Mouse (Mus musculus) layer of hippocampus, postnatal 10 days (tissue): Measurements from ENCODE around the gene Kcnh1. TPM values are rescaled to one million over a fixed set of nuclear protein-coding genes. Genes with fewer than 3 reads are reported as not detected.
A peak's percentile ranks its signal among the peaks of the same experiment; 100 is the strongest.

ENCODE experiments used
- DNase-seq, 2 experiments: peaks; one replicate each; pipeline ENCODE4 v3.0.0; 2021; ENCODE audit warnings: low spot score in 2 of 2
- long read RNA-seq: library from polyadenylated mRNA; stranded (forward); transcript quantifications from one replicate; pipeline ENCODE4 v2.0.0, GENCODE M21; 2023
- total RNA-seq, 2 experiments: library from RNA; stranded (reverse); gene quantifications; 2 replicates each; pipeline ENCODE4 v1.2.3; 2021

Kcnh1 gene
- 10 to 100 TPM; 15.3 to 16.2 TPM for total RNA-seq
- long read RNA-seq, full-length matches to known transcripts = 1 of 4 reads
- long read RNA-seq, partial matches to known transcripts = 0 of 4 reads
- long read RNA-seq, other reads (novel, unspliced or antisense) = 3 of 4 reads

- peak; percentile 95 to 98 for DNase-seq
Observed at GRCm38 (mm10) chr1:192190508-192191321, at the start of gene Kcnh1. Gene Kcnh1 (plus strand): TSS chr1:192190774.

- no peak for DNase-seq
Observed at GRCm38 (mm10) chr1:192151179-192151578, 39.4 kb upstream of the Kcnh1 start.

- no peak for DNase-seq
Observed at GRCm38 (mm10) chr1:192171477-192171876, 19.1 kb upstream of the Kcnh1 start.

GRCm38 (mm10) chr1:192179877-192180276 is 10.7 kb upstream of the Kcnh1 start:
- no peak for DNase-seq

- DNase-seq = no peak
Observed at GRCm38 (mm10) chr1:192181696-192182257, 8.8 kb upstream of the Kcnh1 start.

GRCm38 (mm10) chr1:192189056-192189455 is 1.5 kb upstream of the Kcnh1 start:
- DNase-seq = peak; percentile 17 to 40

GRCm38 (mm10) chr1:192189771-192190170 is 803 bp upstream of the Kcnh1 start:
- no peak for DNase-seq

GRCm38 (mm10) chr1:192191322-192191639 is 707 bp downstream of the Kcnh1 start:
- DNase-seq = peak; percentile 23 to 38

GRCm38 (mm10) chr1:192191859-192192258 is 1.3 kb downstream of the Kcnh1 start:
- DNase-seq = no peak

GRCm38 (mm10) chr1:192192710-192193109 is 2.1 kb downstream of the Kcnh1 start:
- peak in 1 of 2 experiments; percentile 6 for DNase-seq

GRCm38 (mm10) chr1:192193656-192194055 is 3.1 kb downstream of the Kcnh1 start:
- peak; percentile 14 to 26 for DNase-seq

GRCm38 (mm10) chr1:192197495-192197894 is 6.9 kb downstream of the Kcnh1 start:
- no peak for DNase-seq

- no peak for DNase-seq
Observed at GRCm38 (mm10) chr1:192202936-192203335, 12.4 kb downstream of the Kcnh1 start.

- no peak for DNase-seq
Observed at GRCm38 (mm10) chr1:192207956-192208355, 17.4 kb downstream of the Kcnh1 start.

- no peak for DNase-seq
Observed at GRCm38 (mm10) chr1:192212448-192212847, 21.9 kb downstream of the Kcnh1 start.

GRCm38 (mm10) chr1:192214666-192215065 is 24.1 kb downstream of the Kcnh1 start:
- DNase-seq = no peak

GRCm38 (mm10) chr1:192220156-192220555 is 29.6 kb downstream of the Kcnh1 start:
- no peak for DNase-seq

- DNase-seq = no peak
Observed at GRCm38 (mm10) chr1:192224161-192224560, 33.6 kb downstream of the Kcnh1 start.

GRCm38 (mm10) chr1:192232696-192233095 is 42.1 kb downstream of the Kcnh1 start:
- DNase-seq = no peak

- no peak for DNase-seq
Observed at GRCm38 (mm10) chr1:192246836-192247235, 56.3 kb downstream of the Kcnh1 start.

GRCm38 (mm10) chr1:192259146-192259545 is 68.6 kb downstream of the Kcnh1 start:
- DNase-seq = no peak

GRCm38 (mm10) chr1:192259616-192260015 is 69.0 kb downstream of the Kcnh1 start:
- no peak for DNase-seq

- no peak for DNase-seq
Observed at GRCm38 (mm10) chr1:192265704-192266103, 75.1 kb downstream of the Kcnh1 start.
